9 mouse cellular contexts compared by ENCODE assay signal in the genomic region with DNA sequence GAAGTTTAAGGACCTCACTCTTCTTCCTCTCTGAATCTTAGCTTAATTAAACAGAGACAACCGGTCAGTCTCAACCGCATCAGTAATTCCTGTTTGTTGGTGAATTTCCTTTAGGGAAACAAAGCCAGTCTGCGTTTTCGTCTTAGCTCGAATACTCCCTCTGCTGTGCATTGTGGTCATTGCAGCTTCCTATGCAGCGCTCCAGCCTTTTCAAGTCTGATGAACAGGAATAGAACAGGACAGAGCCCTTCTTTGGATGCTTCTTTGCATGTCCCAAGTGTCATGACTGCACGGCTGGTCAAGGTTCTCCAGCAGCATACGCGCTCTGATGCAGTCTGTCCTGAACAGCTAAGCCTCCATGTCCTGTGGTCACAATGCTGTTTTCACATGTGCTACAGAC. TPM values are rescaled to one million over a fixed set of nuclear protein-coding genes. Genes with fewer than 3 reads are reported as not detected.
A peak's percentile ranks its signal among the peaks of the same experiment; 100 is the strongest.
DNase-seq lines count a peak whose midpoint lies in the region; ATAC-seq and TF ChIP-seq lines count a peak whose summit lies in the region.
"Had no signal": no experiment of that assay in that cellular context is flagged by ENCODE, and none has a peak within 500 bp of the region (broad histone marks: within the 10 kb centered on the region; RNA-seq: fewer than 3 reads in every experiment).

No protein-coding gene starts in this region.

- H3K27me3 ChIP-seq in spleen, adult 2 months (ENCODE audit: control insufficient read depth, insufficient read depth, low read length) = no peaks in the 10 kb centered on the region; the same call in 1 of the 2 replicates
- no peaks in the 10 kb centered on the region for H3K27me3 ChIP-seq in midbrain, embryonic 15.5 days (replicated peaks)

- peak; percentile 56; the same call in 1 of the 2 replicates for TF ChIP-seq CTCF in spleen, adult 2 months (IDR thresholded peaks at IDR 0.05; ENCODE audit: extremely low read depth, insufficient read depth, insufficient read length, insufficient replicate concordance)
- TF ChIP-seq CTCF in left cerebral cortex, adult 2 months (IDR thresholded peaks at IDR 0.05) = peak; percentile 91

- H3K9me3 ChIP-seq in midbrain, embryonic 15.5 days = no peaks in the 10 kb centered on the region

- 33% methylated on average over 9 of the region's 9 CpGs for WGBS in spleen, adult 2 months
- WGBS in midbrain, embryonic 15.5 days = 18% methylated on average over 9 of the region's 9 CpGs

- DNase-seq in spleen, adult 2 months (ENCODE audit: low read depth in 1 of 2, low spot score in 2 of 2) = peak in 1 of 2 experiments; percentile 37
- no peak for DNase-seq in spleen, adult 12 weeks (ENCODE audit: low spot score)
- peak; percentile 64 for DNase-seq in adrenal gland, adult 2 months
- peak; percentile 78 for DNase-seq in embryo, embryonic 11 days
- peak; percentile 42 to 64 for DNase-seq in gastrocnemius, postnatal 4 days (ENCODE audit: low spot score in 2 of 2)
- peak; percentile 74 to 79 for DNase-seq in left cerebral cortex, adult 2 months (ENCODE audit: extremely low spot score in 1 of 2, low spot score in 2 of 2)
- peak; percentile 52 for DNase-seq in thymus, postnatal 14 days

- no peak overlapping the region for H3K9ac ChIP-seq in midbrain, embryonic 15.5 days

- H3K4me1 ChIP-seq in spleen, adult 2 months (ENCODE audit: control insufficient read depth, insufficient read depth, insufficient read length) = peaks cover 3% of the 10 kb centered on the region; the same call in 1 of the 2 replicates
- peaks cover 15% of the 10 kb centered on the region for H3K4me1 ChIP-seq in midbrain, embryonic 15.5 days

- 0 out of 2 replicates have a peak, but pooled peaks have one; percentile 41 for ATAC-seq in midbrain, embryonic 15.5 days (replicated peaks)

- intact Hi-C loops in left cerebral cortex, adult 2 months (cut with DNase I) = no loop called here

- no peak overlapping the region for H3K4me2 ChIP-seq in midbrain, embryonic 15.5 days

- no peak overlapping the region for H3K4me3 ChIP-seq in spleen, adult 2 months (ENCODE audit: extremely low read depth, insufficient read depth, insufficient read length)
- H3K4me3 ChIP-seq in left cerebral cortex, adult 2 months = no peak overlapping the region
- H3K4me3 ChIP-seq in midbrain, embryonic 15.5 days = no peak overlapping the region
- H3K4me3 ChIP-seq: myocyte had no signal

- no peak for TF ChIP-seq POLR2A in spleen, adult 2 months (IDR thresholded peaks at IDR 0.05; ENCODE audit: low read depth, low read length)

- no peak overlapping the region for H3K27ac ChIP-seq in spleen, adult 2 months (ENCODE audit: insufficient read depth, low read length)
- no peak overlapping the region for H3K27ac ChIP-seq in left cerebral cortex, adult 2 months
- H3K27ac ChIP-seq in midbrain, embryonic 15.5 days = peak overlapping the region; percentile 48; the same call in 1 of the 2 replicates

- H3K36me3 ChIP-seq in spleen, adult 2 months (ENCODE audit: control insufficient read depth, insufficient read depth, low read length) = no peaks in the 10 kb centered on the region; the same call in none of the 2 replicates
- peaks cover 27% of the 10 kb centered on the region for H3K36me3 ChIP-seq in midbrain, embryonic 15.5 days (replicated peaks)

RNA-seq across cellular contexts. Expression of gene Tomm6, which starts 11.6 kb away (rescaled TPM):
- polyA plus RNA-seq in spleen, adult 2 months (2012; rRNA removed) = 58.0 and 63.1 TPM in 2 replicates
- total RNA-seq in adrenal gland, adult 2 months (2021) = 100 to 1,000 TPM; 223 to 242 TPM
- polyA plus RNA-seq in adrenal gland, adult 2 months (2012; rRNA removed) = 81.0 and 81.3 TPM in 2 replicates
- 100 to 1,000 TPM; 161 TPM for total RNA-seq in gastrocnemius, postnatal 4 days (2021)
- total RNA-seq in left cerebral cortex, adult 2 months (2021) = 100 to 1,000 TPM; 185 to 208 TPM
- 242 and 256 TPM in 2 replicates for polyA plus RNA-seq in midbrain, embryonic 15.5 days (2015; fragmentation: Nextera tagmentation; extraction: Ambion mirVana)

RNA-seq across cellular contexts. Expression of gene Frs3, which starts 12.2 kb away (rescaled TPM):
- 4.7 and 5.9 TPM in 2 replicates for polyA plus RNA-seq in spleen, adult 2 months (2012; rRNA removed)
- total RNA-seq in adrenal gland, adult 2 months (2021) = 1 to 10 TPM; 2.6 to 6.9 TPM
- 18.6 and 21.6 TPM in 2 replicates for polyA plus RNA-seq in adrenal gland, adult 2 months (2012; rRNA removed)
- 1 to 10 TPM; 7.0 to 7.4 TPM for total RNA-seq in gastrocnemius, postnatal 4 days (2021)
- 10 to 100 TPM; 27.5 to 31.0 TPM for total RNA-seq in left cerebral cortex, adult 2 months (2021)
- 46.7 and 49.0 TPM in 2 replicates for polyA plus RNA-seq in midbrain, embryonic 15.5 days (2015; fragmentation: Nextera tagmentation; extraction: Ambion mirVana)

RNA-seq across cellular contexts. Expression of gene Gm21981, which starts 17.7 kb away (rescaled TPM):
- 0.26 and 0.50 TPM in 2 replicates for polyA plus RNA-seq in spleen, adult 2 months (2012; rRNA removed)
- under 1 TPM; 0.43 to 0.86 TPM for total RNA-seq in adrenal gland, adult 2 months (2021)
- 0.44 and 1.1 TPM in 2 replicates for polyA plus RNA-seq in adrenal gland, adult 2 months (2012; rRNA removed)
- 1 to 10 TPM in 1 of 2 experiments, under 1 TPM in 1; 0.42 to 1.1 TPM for total RNA-seq in gastrocnemius, postnatal 4 days (2021)
- total RNA-seq in left cerebral cortex, adult 2 months (2021) = 1 to 10 TPM; 3.1 to 4.1 TPM
- 0.79 and 1.0 TPM in 2 replicates for polyA plus RNA-seq in midbrain, embryonic 15.5 days (2015; fragmentation: Nextera tagmentation; extraction: Ambion mirVana)

RNA-seq across cellular contexts. Expression of gene Prickle4, which starts 18.0 kb away (rescaled TPM):
- polyA plus RNA-seq in spleen, adult 2 months (2012; rRNA removed) = 0.83 and 1.7 TPM in 2 replicates
- total RNA-seq in adrenal gland, adult 2 months (2021) = 1 to 10 TPM; 3.5 to 3.7 TPM
- 10.6 and 13.7 TPM in 2 replicates for polyA plus RNA-seq in adrenal gland, adult 2 months (2012; rRNA removed)
- 1 to 10 TPM; 1.6 to 3.9 TPM for total RNA-seq in gastrocnemius, postnatal 4 days (2021)
- 1 to 10 TPM; 5.2 to 6.5 TPM for total RNA-seq in left cerebral cortex, adult 2 months (2021)
- 0.80 and 1.3 TPM in 2 replicates for polyA plus RNA-seq in midbrain, embryonic 15.5 days (2015; fragmentation: Nextera tagmentation; extraction: Ambion mirVana)

RNA-seq across cellular contexts. Expression of gene Usp49, which starts 46.1 kb away (rescaled TPM):
- 4.5 and 4.6 TPM in 2 replicates for polyA plus RNA-seq in spleen, adult 2 months (2012; rRNA removed)
- total RNA-seq in adrenal gland, adult 2 months (2021) = 1 to 10 TPM; 4.6 to 4.8 TPM
- 5.4 and 6.6 TPM in 2 replicates for polyA plus RNA-seq in adrenal gland, adult 2 months (2012; rRNA removed)
- 1 to 10 TPM; 8.1 to 9.5 TPM for total RNA-seq in gastrocnemius, postnatal 4 days (2021)
- 10 to 100 TPM in 1 of 2 experiments, 1 to 10 TPM in 1; 9.6 to 13.1 TPM for total RNA-seq in left cerebral cortex, adult 2 months (2021)
- 9.0 and 9.5 TPM in 2 replicates for polyA plus RNA-seq in midbrain, embryonic 15.5 days (2015; fragmentation: Nextera tagmentation; extraction: Ambion mirVana)
